Mouse (Mus musculus) heart, adult 2 months (tissue): ENCODE measurements around the gene Troap. TPM values are rescaled to one million over a fixed set of nuclear protein-coding genes. Genes with fewer than 3 reads are reported as not detected.

Source experiments
- DNase-seq, 2 experiments: peaks; one replicate each; pipeline ENCODE4 v3.0.0; 2021
- H3K27ac ChIP-seq: fragments of 200-600 bp; 2 replicates; pipeline ENCODE4 v1.8.1; 2022
- H3K27me3 ChIP-seq: fragments of 200-500 bp; 2 replicates; pipeline ENCODE4 v1.6.1; 2012; ENCODE audit warnings: mild to moderate bottlenecking, low read length, inconsistent platforms, mixed read lengths; ENCODE audit not compliant: control insufficient read depth, insufficient read depth
- H3K36me3 ChIP-seq: fragments of 200-500 bp; 2 replicates; pipeline ENCODE4 v1.6.1; 2012; ENCODE audit warnings: low read length, inconsistent platforms; ENCODE audit not compliant: control insufficient read depth, insufficient read depth
- H3K4me1 ChIP-seq: fragments of 200-500 bp; 2 replicates; pipeline ENCODE4 v1.6.1; 2011; ENCODE audit warnings: low read length; ENCODE audit not compliant: control insufficient read depth, insufficient read depth
- H3K4me3 ChIP-seq: fragments of 200-600 bp; 2 replicates; pipeline ENCODE4 v1.8.1; 2022
- H3K79me2 ChIP-seq: fragments of 200-500 bp; replicated peaks from 2 replicates; pipeline ENCODE4 v1.6.1; 2012; ENCODE audit warnings: mild to moderate bottlenecking, inconsistent platforms, low read length, moderate library complexity, mixed read lengths; ENCODE audit not compliant: control insufficient read depth, insufficient read depth
- H3K9ac ChIP-seq: fragments of 200-500 bp; 2 replicates; pipeline ENCODE4 v1.6.1; 2012; ENCODE audit warnings: low read depth, mild to moderate bottlenecking, control low read depth, inconsistent platforms, low read length, mixed read lengths
- CTCF ChIP-seq: fragments of 200-600 bp; IDR thresholded peaks from 2 replicates; pipeline ENCODE4 v1.8.1; 2022; ENCODE audit warnings: antibody characterized with exemption, mild to moderate bottlenecking, moderate library complexity
- EP300 ChIP-seq: fragments of 200-500 bp; IDR thresholded peaks from 2 replicates; pipeline ENCODE4 v1.6.1; 2011; ENCODE audit warnings: low read depth, low read length, control low read depth; ENCODE audit not compliant: insufficient read depth
- POLR2A ChIP-seq: fragments of 200-500 bp; IDR thresholded peaks from 2 replicates; pipeline ENCODE4 v1.6.1; 2011; ENCODE audit warnings: mild to moderate bottlenecking, low read depth, low read length, control low read depth; ENCODE audit not compliant: insufficient read depth
- WGBS: fragments of 180-500 bp; shearing (Covaris S2); methylation state at CpG from one replicate; pipeline ENCODE4 v1.1.7; 2018; 5-methylcytosine and 5-hydroxymethylcytosine counted together
- intact Hi-C: fragments of 180-260 bp; cut with DNase I; formaldehyde crosslinking; loops from one replicate; pipeline ENCODE4 v1.15.1; 2025
- polyA plus RNA-seq: library from polyadenylated mRNA; depleted of rRNA; stranded (reverse); fragments of >200 nt; gene quantifications from 2 replicates; pipeline ENCODE4 v1.2.3, GENCODE M21; 2012
- total RNA-seq, 2 experiments: library from RNA; stranded (reverse); gene quantifications; 2 replicates each; pipeline ENCODE4 v1.2.3; 2021

Gene Troap
- total and polyA plus RNA-seq, 3 experiments: 0.31 to 0.53 TPM; not detected in 1

DNA sequence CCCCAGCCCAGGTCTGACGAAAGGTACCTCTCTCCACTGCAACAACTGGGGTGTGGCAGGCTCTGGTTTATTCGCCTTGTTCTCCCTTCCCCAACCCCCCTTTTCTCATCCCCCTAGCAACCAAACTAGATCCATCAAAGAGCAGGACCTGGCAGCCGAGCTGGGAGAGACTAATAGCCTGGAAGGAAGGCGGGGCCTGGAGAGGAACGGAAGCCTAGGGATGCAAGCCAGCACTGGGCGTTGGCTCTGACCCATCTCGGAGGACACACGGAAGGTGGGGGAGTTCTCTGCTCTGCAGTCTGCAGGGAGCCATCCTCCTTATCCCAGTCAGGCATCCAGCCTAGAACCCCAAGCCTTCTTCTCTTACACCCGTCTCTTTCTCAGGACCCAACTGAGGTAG lies 21.0 kb upstream of the Troap start:
- Histone ChIP-seq H3K79me2 (no peaks in the 10 kb centered on the region), H3K27me3 (peaks cover 18% of the 10 kb centered on the region), H3K36me3 (no peaks in the 10 kb centered on the region), H3K27ac (no peak overlapping the region), H3K4me1 (no peaks in the 10 kb centered on the region), H3K9ac (no peak overlapping the region), H3K4me3 (no peak overlapping the region)
- WGBS: 27% methylated on average over 9 of the region's 9 CpGs
- intact Hi-C loops: loop anchor here (10.0 kb wide), 1 partner anchor 211 kb away; no protein-coding TSS in a partner anchor
- DNase-seq: no peak
- TF ChIP-seq EP300 (no peak), CTCF (no peak), POLR2A (no peak)

DNA sequence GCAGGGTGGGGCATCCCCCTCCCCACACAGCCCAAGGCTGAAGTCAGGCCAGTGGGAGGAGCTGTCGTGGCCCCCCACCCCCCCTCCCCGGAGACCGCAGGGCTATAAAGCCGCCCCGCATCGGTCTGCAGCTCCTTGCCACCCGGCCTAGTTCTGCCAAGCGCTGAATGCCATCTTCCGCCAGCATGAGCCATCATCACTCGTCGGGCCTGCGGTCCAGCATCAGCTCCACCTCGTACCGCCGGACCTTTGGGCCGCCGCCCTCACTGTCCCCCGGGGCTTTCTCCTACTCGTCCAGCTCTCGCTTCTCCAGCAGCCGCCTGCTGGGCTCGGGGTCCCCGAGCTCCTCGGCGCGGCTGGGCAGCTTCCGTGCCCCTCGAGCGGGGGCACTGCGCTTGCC lies 19.3 kb upstream of the Troap start, which contains the start of gene Prph:
Gene Prph (plus strand): TSS at position 135 of the 400 bp plus-strand sequence.
- H3K4me3 ChIP-seq: peak within 1 kb of the TSS; percentile 38
- H3K9ac ChIP-seq: peak within 1 kb of the TSS; percentile 28
- H3K27ac ChIP-seq: no peak within 1 kb of the TSS
- WGBS: 5% methylated on average over 30 of the region's 30 CpGs
- intact Hi-C loops: loop anchor here (10.0 kb wide), 1 partner anchor 210 kb away; no protein-coding TSS in a partner anchor
- no peaks in the 10 kb centered on the region for H3K36me3 ChIP-seq
- H3K79me2 ChIP-seq: no peaks in the 10 kb centered on the region
- DNase-seq: no peak
- TF ChIP-seq EP300: no peak
- no peak for TF ChIP-seq POLR2A
- TF ChIP-seq CTCF: no peak
- no peaks in the 10 kb centered on the region for H3K4me1 ChIP-seq
- H3K27me3 ChIP-seq: peaks cover 21% of the 10 kb centered on the region

DNA sequence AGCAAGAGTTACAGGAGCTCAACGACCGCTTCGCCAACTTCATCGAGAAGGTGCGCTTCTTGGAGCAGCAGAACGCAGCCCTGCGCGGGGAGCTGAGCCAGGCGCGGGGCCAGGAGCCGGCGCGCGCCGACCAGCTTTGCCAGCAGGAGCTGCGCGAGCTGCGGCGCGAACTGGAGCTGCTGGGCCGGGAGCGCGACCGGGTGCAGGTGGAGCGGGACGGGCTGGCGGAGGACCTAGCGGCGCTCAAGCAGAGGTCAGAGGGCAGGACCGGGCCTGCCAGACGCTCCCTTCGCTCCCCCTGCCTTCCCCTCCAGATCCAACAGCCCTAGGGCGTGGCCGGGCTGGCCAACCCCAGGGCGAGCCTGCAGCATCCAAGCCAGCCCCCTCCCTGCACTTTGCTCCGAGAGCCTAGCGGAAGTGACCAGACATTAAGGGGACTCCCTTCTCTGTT lies 18.8 kb upstream of the Troap start:
- peak; percentile 37 to 51 for DNase-seq
- H3K27me3 ChIP-seq: peaks cover 21% of the 10 kb centered on the region
- no peak overlapping the region for H3K27ac ChIP-seq
- H3K4me1 ChIP-seq: no peaks in the 10 kb centered on the region
- intact Hi-C loops: loop anchor here (10.0 kb wide), 1 partner anchor 209 kb away; no protein-coding TSS in a partner anchor
- peak overlapping the region; percentile 28 for H3K9ac ChIP-seq
- TF ChIP-seq POLR2A (no peak), EP300 (no peak), CTCF (no peak)
- H3K36me3 ChIP-seq: no peaks in the 10 kb centered on the region
- WGBS: 2% methylated on average over 37 of the region's 37 CpGs
- H3K79me2 ChIP-seq: no peaks in the 10 kb centered on the region
- peak overlapping the region; percentile 38 for H3K4me3 ChIP-seq

DNA sequence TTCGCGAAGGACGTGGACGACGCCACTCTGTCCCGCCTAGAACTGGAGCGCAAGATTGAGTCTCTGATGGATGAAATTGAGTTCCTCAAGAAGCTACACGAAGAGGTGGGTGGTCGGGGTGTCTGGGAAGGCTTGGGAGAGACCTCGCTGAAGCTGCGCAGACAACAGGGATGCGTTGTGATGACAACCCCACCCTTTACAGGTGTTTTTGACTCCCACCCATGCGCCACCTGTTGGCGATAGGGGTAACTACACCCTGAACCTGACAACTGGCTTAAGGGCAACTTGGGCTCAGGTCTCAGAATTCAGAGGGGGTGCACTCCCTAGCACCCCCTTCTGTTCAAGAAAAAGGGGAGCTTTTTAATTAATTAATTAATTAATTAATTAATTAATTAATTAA lies 18.0 kb upstream of the Troap start:
- Histone ChIP-seq H3K4me3 (no peak overlapping the region), H3K27ac (no peak overlapping the region), H3K4me1 (no peaks in the 10 kb centered on the region), H3K36me3 (no peaks in the 10 kb centered on the region), H3K9ac (no peak overlapping the region), H3K79me2 (no peaks in the 10 kb centered on the region), H3K27me3 (peaks cover 21% of the 10 kb centered on the region)
- TF ChIP-seq POLR2A (no peak), CTCF (peak; percentile 77), EP300 (no peak)
- no peak for DNase-seq
- intact Hi-C loops: loop anchor here (10.0 kb wide), 1 partner anchor 208 kb away; no protein-coding TSS in a partner anchor
- WGBS: 7% methylated on average over 14 of the region's 14 CpGs

DNA sequence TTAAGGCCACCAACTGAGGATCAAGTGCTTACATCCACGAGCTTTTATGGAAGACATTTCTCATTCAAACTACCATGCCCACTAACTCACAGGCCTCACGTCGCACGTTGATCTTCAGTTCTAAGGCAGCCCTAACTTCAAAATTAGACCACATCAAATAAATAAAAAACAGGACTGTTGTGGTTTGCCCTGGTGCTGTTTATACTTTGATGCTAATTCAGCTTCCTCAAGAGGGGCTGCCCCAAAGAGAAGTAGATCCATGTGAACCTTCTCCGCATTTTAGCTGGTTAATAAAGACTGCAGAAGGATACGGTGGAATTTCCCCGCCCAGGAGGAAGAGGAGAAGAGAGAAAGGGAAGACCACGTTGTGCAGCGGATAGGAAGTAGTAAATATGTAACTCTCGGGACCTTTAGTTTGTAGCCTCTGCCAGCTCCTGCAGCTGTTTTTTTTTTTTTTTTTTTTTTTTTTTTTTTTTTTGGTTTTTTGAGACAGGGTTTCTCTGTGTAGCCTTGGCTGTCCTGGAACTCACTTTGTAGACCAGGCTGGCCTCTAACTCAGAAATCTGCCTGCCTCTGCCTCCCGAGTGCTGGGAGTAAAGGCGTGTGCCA lies 8.7 kb upstream of the Troap start:
- intact Hi-C loops: no loop called here
- Histone ChIP-seq H3K36me3 (no peaks in the 10 kb centered on the region), H3K9ac (no peak overlapping the region), H3K79me2 (no peaks in the 10 kb centered on the region), H3K4me1 (no peaks in the 10 kb centered on the region), H3K27me3 (0 out of 2 replicates have a peak, but pooled peaks cover 2% of the 10 kb centered on the region), H3K4me3 (no peak overlapping the region), H3K27ac (no peak overlapping the region)
- TF ChIP-seq CTCF: no peak
- no peak for TF ChIP-seq POLR2A
- TF ChIP-seq EP300: no peak
- no peak for DNase-seq
- 66% methylated on average over 12 of the region's 12 CpGs for WGBS

DNA sequence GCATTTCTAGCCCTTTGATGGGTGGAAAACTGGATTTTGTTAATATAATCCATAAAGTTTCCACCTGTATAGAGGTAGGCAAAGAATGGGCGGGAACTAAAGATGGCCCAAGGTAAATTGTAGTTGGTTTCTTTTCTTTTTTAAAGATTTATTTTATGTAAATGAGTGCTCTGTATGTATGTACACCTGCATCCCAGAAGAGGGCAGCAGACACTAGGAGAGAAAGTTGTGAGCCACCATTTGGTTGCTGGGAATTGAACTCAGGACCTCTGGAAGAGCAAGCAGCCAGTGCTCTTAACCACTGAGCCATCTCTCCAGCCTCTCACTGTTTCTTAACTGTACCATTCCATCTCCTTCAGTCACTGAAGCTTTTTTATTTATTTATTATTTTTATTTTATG lies 2.4 kb upstream of the Troap start:
- intact Hi-C loops: no loop called here
- 88% methylated on average over 1 of the region's 1 CpGs for WGBS

More for the DNA sequence above, 2.4 kb upstream of the Troap start:
- Histone ChIP-seq H3K9ac (no peak overlapping the region), H3K4me3 (no peak overlapping the region), H3K36me3 (no peaks in the 10 kb centered on the region), H3K4me1 (peaks cover 2% of the 10 kb centered on the region), H3K27me3 (no peaks in the 10 kb centered on the region), H3K79me2 (no peaks in the 10 kb centered on the region), H3K27ac (no peak overlapping the region)
- no peak for TF ChIP-seq EP300
- TF ChIP-seq CTCF: peak; percentile 32
- no peak for DNase-seq
